Mouse (Mus musculus) embryonic facial prominence, embryonic 11.5 days (tissue): ENCODE measurements at regions not wholly inside any gene's neighbourhood (a gene's known extent, or its start where the extent isn't known, plus 50 kb on each side); places are given as distances from the start of the nearest gene placed in this dataset.
A peak's percentile ranks its signal among the peaks of the same experiment; 100 is the strongest.

Experiments used
- ATAC-seq: fragments of 200-750 bp; cut with Nextera tagmentation; replicated peaks from 2 replicates; pipeline ENCODE4 v1.8.0; 2017; ENCODE audit warnings: low read depth; ENCODE audit not compliant: insufficient number of reproducible peaks, low FRiP score, low TSS enrichment
- DNase-seq: peaks from one replicate; pipeline ENCODE4 v3.0.0-alpha.2; 2015; ENCODE audit warnings: low spot score
- H3K27ac ChIP-seq: fragments of 300-500 bp; sonication (generic); replicated peaks from 2 replicates; pipeline ENCODE4 v1.5.1; 2014; ENCODE audit warnings: mild to moderate bottlenecking, low read depth, low read length, control low read depth
- H3K27me3 ChIP-seq: fragments of 300-500 bp; sonication (generic); 2 replicates; pipeline ENCODE4 v1.6.1; 2014; ENCODE audit warnings: mild to moderate bottlenecking, low read length, moderate library complexity, mixed read lengths; ENCODE audit not compliant: control insufficient read depth, insufficient read depth
- H3K36me3 ChIP-seq: fragments of 300-500 bp; sonication (generic); replicated peaks from 2 replicates; pipeline ENCODE4 v1.6.1; 2014; ENCODE audit warnings: low read depth, mild to moderate bottlenecking, low read length, moderate library complexity, mixed read lengths; ENCODE audit not compliant: control insufficient read depth, insufficient read depth
- H3K4me1 ChIP-seq: fragments of 300-500 bp; sonication (generic); 2 replicates; pipeline ENCODE4 v1.6.1; 2014; ENCODE audit warnings: low read length, mixed read lengths; ENCODE audit not compliant: control insufficient read depth, insufficient read depth
- H3K4me2 ChIP-seq: fragments of 300-500 bp; sonication (generic); 2 replicates; pipeline ENCODE4 v1.6.1; 2014; ENCODE audit warnings: low read depth, mild to moderate bottlenecking, control low read depth, low read length, moderate library complexity
- H3K4me3 ChIP-seq: fragments of 300-500 bp; sonication (generic); 2 replicates; pipeline ENCODE4 v1.5.1; 2014; ENCODE audit warnings: low read depth, low read length, control low read depth
- H3K9ac ChIP-seq: fragments of 300-500 bp; sonication (generic); replicated peaks from 2 replicates; pipeline ENCODE4 v1.6.1; 2014; ENCODE audit warnings: mild to moderate bottlenecking, control low read depth, low read length
- H3K9me3 ChIP-seq: fragments of 300-500 bp; sonication (generic); replicated peaks from 2 replicates; pipeline ENCODE4 v1.6.1; 2016; ENCODE audit warnings: mild to moderate bottlenecking, low read length, inconsistent platforms, mixed read lengths; ENCODE audit not compliant: control insufficient read depth
- WGBS: fragments of 180-500 bp; shearing (Covaris S2); extraction: QIAGEN DNeasy Blood & Tissue Kit; methylation state at CpG from one replicate; pipeline ENCODE4 v1.1.7; 2014; 5-methylcytosine and 5-hydroxymethylcytosine counted together

- 82% methylated on average over 11 of the region's 11 CpGs for WGBS
- ATAC-seq, result no peak
- Histone ChIP-seq H3K36me3 (no peaks in the 10 kb centered on the region), H3K27ac (no peak overlapping the region), H3K4me2 (no peak overlapping the region), H3K4me1 (no peaks in the 10 kb centered on the region), H3K9ac (no peak overlapping the region), H3K27me3 (no peaks in the 10 kb centered on the region), H3K4me3 (no peak overlapping the region), H3K9me3 (no peaks in the 10 kb centered on the region)
- no peak for DNase-seq
These were observed 255.4 kb downstream of the Gm11361 start for GRCm38 (mm10) chr13:28512573-28513334.

GRCm38 (mm10) chr13:28508184-28508583 lies 250.9 kb downstream of the Gm11361 start:
- Histone ChIP-seq H3K36me3 (no peaks in the 10 kb centered on the region), H3K27ac (no peak overlapping the region), H3K4me1 (no peaks in the 10 kb centered on the region), H3K9ac (no peak overlapping the region), H3K27me3 (no peaks in the 10 kb centered on the region), H3K9me3 (no peaks in the 10 kb centered on the region), H3K4me3 (no peak overlapping the region), H3K4me2 (no peak overlapping the region)
- no peak for DNase-seq
- ATAC-seq, result no peak
- 49% methylated on average over 2 of the region's 2 CpGs for WGBS

DNA sequence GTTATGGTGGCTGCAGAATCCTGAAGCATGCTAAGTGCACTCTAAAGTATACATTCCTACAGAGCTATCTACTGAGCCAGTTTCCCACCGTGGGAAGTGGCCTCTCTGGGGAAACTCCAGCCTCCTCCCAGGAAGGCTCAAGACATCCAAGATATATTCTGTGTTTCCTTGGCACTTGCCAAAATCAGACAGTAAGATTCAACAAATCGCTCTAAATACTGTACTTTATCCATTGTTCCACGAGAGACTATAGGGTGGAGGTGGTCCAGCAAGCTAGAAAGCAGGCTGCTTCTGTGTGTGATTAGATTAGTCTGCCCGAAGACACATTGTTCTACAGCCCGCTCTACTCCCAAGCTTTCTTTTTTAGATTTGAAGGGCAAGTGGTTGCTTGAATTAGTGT lies 250.5 kb downstream of the Gm11361 start:
- Histone ChIP-seq H3K4me2 (no peak overlapping the region), H3K4me3 (no peak overlapping the region), H3K36me3 (no peaks in the 10 kb centered on the region), H3K9ac (no peak overlapping the region), H3K27ac (no peak overlapping the region), H3K4me1 (no peaks in the 10 kb centered on the region), H3K27me3 (no peaks in the 10 kb centered on the region), H3K9me3 (no peaks in the 10 kb centered on the region)
- DNase-seq (no peak), ATAC-seq (no peak)
- 72% methylated on average over 5 of the region's 5 CpGs for WGBS

DNA sequence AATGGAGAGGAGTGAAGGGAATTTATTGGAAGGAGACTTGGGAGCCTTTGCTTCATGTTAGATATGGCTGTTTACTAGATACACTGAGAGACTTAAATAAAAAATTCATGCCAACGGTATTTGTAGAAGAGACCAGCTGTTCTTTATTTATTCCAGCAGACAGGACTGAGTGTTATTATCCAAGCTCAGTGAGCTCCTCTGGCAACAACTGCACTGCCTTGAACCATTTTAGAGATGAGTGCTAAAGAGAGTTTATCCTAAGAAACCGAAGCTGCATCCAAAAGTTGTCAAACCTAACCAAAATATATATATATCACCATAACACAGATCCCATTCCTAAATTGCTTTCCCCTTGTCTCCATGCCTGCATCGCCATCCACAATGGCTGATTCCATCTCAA lies 247.0 kb downstream of the Gm11361 start:
- H3K9ac ChIP-seq, result no peak overlapping the region
- DNase-seq, result no peak
- ATAC-seq, result no peak
- H3K4me1 ChIP-seq, result no peaks in the 10 kb centered on the region
- H3K9me3 ChIP-seq, result no peaks in the 10 kb centered on the region
- no peak overlapping the region for H3K27ac ChIP-seq
- no peaks in the 10 kb centered on the region for H3K27me3 ChIP-seq
- no peak overlapping the region for H3K4me2 ChIP-seq
- no peak overlapping the region for H3K4me3 ChIP-seq
- WGBS, result 81% methylated on average over 3 of the region's 3 CpGs
- H3K36me3 ChIP-seq, result no peaks in the 10 kb centered on the region

GRCm38 (mm10) chr13:28502171-28502570 lies 244.8 kb downstream of the Gm11361 start:
- H3K4me2 ChIP-seq, result no peak overlapping the region

GRCm38 (mm10) chr13:28500697-28501096 lies 243.4 kb downstream of the Gm11361 start:
- 90% methylated on average over 6 of the region's 6 CpGs for WGBS
- no peak overlapping the region for H3K9ac ChIP-seq
- H3K36me3 ChIP-seq, result no peaks in the 10 kb centered on the region
- H3K27me3 ChIP-seq, result no peaks in the 10 kb centered on the region
- H3K4me1 ChIP-seq, result no peaks in the 10 kb centered on the region
- no peaks in the 10 kb centered on the region for H3K9me3 ChIP-seq
- H3K4me3 ChIP-seq, result no peak overlapping the region
- no peak overlapping the region for H3K4me2 ChIP-seq
- DNase-seq (no peak), ATAC-seq (no peak)
- H3K27ac ChIP-seq, result no peak overlapping the region

More at GRCm38 (mm10) chr13:28502171-28502570, 244.8 kb downstream of the Gm11361 start:
- Histone ChIP-seq H3K4me3 (no peak overlapping the region), H3K9ac (no peak overlapping the region), H3K4me1 (no peaks in the 10 kb centered on the region), H3K36me3 (no peaks in the 10 kb centered on the region), H3K27ac (no peak overlapping the region), H3K27me3 (no peaks in the 10 kb centered on the region), H3K9me3 (no peaks in the 10 kb centered on the region)
- WGBS, result 43% methylated on average over 2 of the region's 2 CpGs
- DNase-seq (peak; percentile 33), ATAC-seq (no peak)

DNA sequence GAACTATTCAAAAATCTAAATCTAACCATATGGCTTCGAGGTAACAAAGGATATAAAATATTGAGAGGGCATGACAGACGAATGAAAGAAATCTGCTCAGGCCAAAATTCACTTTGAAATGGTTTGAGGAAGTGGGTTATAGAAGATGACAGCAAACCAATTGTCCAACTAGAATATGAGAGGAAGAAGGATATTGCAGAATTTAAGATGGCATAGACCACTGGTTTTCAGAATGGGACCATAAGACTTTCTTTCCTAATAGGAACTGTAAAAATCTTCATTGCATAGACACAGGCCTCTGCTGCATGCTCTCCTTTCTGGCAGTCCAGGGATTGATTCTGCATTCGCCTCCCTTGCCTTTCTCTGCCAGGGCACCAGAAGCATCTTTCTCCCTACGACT lies 240.2 kb downstream of the Gm11361 start:
- Histone ChIP-seq H3K4me3 (no peak overlapping the region), H3K27me3 (no peaks in the 10 kb centered on the region), H3K4me2 (no peak overlapping the region), H3K4me1 (no peaks in the 10 kb centered on the region), H3K9ac (no peak overlapping the region), H3K27ac (no peak overlapping the region), H3K9me3 (no peaks in the 10 kb centered on the region), H3K36me3 (no peaks in the 10 kb centered on the region)
- WGBS, result 86% methylated on average over 4 of the region's 4 CpGs
- DNase-seq (no peak), ATAC-seq (no peak)

GRCm38 (mm10) chr13:28492015-28492414 lies 234.7 kb downstream of the Gm11361 start:
- no peak overlapping the region for H3K27ac ChIP-seq
- no peak overlapping the region for H3K4me3 ChIP-seq
- H3K27me3 ChIP-seq, result no peaks in the 10 kb centered on the region
- H3K4me1 ChIP-seq, result no peaks in the 10 kb centered on the region
- no peaks in the 10 kb centered on the region for H3K36me3 ChIP-seq
- ATAC-seq (no peak), DNase-seq (no peak)
- H3K9ac ChIP-seq, result no peak overlapping the region
- no peaks in the 10 kb centered on the region for H3K9me3 ChIP-seq
- WGBS, result 93% methylated on average over 2 of the region's 2 CpGs
- H3K4me2 ChIP-seq, result no peak overlapping the region
